Mouse (Mus musculus): Measurements from ENCODE around the gene Ccdc124. TPM values are rescaled to one million over a fixed set of nuclear protein-coding genes. Genes with fewer than 3 reads are reported as not detected.

Gene Ccdc124
- polyA plus RNA-seq, 1 experiment from 2014 or later = 61.7 TPM

GRCm38 (mm10) chr8:70884683-70885082 is 10.9 kb upstream of the Ccdc124 start:
- Histone ChIP-seq H3K4me2 (replicated peaks; ENCODE audit: low read depth) (no peak overlapping the region), H3K9me3 (ENCODE audit: control insufficient read depth) (no peaks in the 10 kb centered on the region), H3K4me3 (ENCODE audit: low read depth, low read length) (no peak overlapping the region), H3K27ac (ENCODE audit: low read depth, low read length) (no peak overlapping the region), H3K9ac (ENCODE audit: low read depth, low read length) (no peak overlapping the region), H3K36me3 (ENCODE audit: control insufficient read depth, insufficient read depth) (no peaks in the 10 kb centered on the region), H3K27me3 (replicated peaks; ENCODE audit: control insufficient read depth, insufficient read depth, low read length) (no peaks in the 10 kb centered on the region), H3K4me1 (replicated peaks; ENCODE audit: control insufficient read depth, insufficient read depth, low read length) (no peaks in the 10 kb centered on the region)
- ATAC-seq = no peak
- WGBS = 84% methylated on average over 10 of the region's 10 CpGs
- no peak for TF ChIP-seq CTCF (IDR thresholded peaks at IDR 0.05; ENCODE audit: low read depth)

- no peak overlapping the region for H3K9ac ChIP-seq (ENCODE audit: low read depth, low read length)
- no peak overlapping the region for H3K4me3 ChIP-seq (ENCODE audit: low read depth, low read length)
- H3K27me3 ChIP-seq (replicated peaks; ENCODE audit: control insufficient read depth, insufficient read depth, low read length) = no peaks in the 10 kb centered on the region
- TF ChIP-seq CTCF (IDR thresholded peaks at IDR 0.05; ENCODE audit: low read depth) = no peak
- no peak for ATAC-seq
- H3K4me1 ChIP-seq (replicated peaks; ENCODE audit: control insufficient read depth, insufficient read depth, low read length) = no peaks in the 10 kb centered on the region
- no peak overlapping the region for H3K27ac ChIP-seq (ENCODE audit: low read depth, low read length)
- H3K4me2 ChIP-seq (replicated peaks; ENCODE audit: low read depth) = no peak overlapping the region
- whole genome bisulfite sequencing = 90% methylated on average over 4 of the region's 4 CpGs
- H3K36me3 ChIP-seq (ENCODE audit: control insufficient read depth, insufficient read depth) = no peaks in the 10 kb centered on the region
- no peaks in the 10 kb centered on the region for H3K9me3 ChIP-seq (ENCODE audit: control insufficient read depth)
Measured at GRCm38 (mm10) chr8:70884186-70884585, 10.5 kb upstream of the Ccdc124 start.

GRCm38 (mm10) chr8:70880546-70880945 is 6.8 kb upstream of the Ccdc124 start:
- no peak overlapping the region for H3K4me3 ChIP-seq (ENCODE audit: low read depth, low read length)
- no peak overlapping the region for H3K9ac ChIP-seq (ENCODE audit: low read depth, low read length)
- no peak for ATAC-seq
- no peak overlapping the region for H3K4me2 ChIP-seq (replicated peaks; ENCODE audit: low read depth)
- H3K27me3 ChIP-seq (replicated peaks; ENCODE audit: control insufficient read depth, insufficient read depth, low read length) = no peaks in the 10 kb centered on the region
- TF ChIP-seq CTCF (IDR thresholded peaks at IDR 0.05; ENCODE audit: low read depth) = no peak
- no peaks in the 10 kb centered on the region for H3K36me3 ChIP-seq (ENCODE audit: control insufficient read depth, insufficient read depth)
- H3K4me1 ChIP-seq (replicated peaks; ENCODE audit: control insufficient read depth, insufficient read depth, low read length) = no peaks in the 10 kb centered on the region
- no peaks in the 10 kb centered on the region for H3K9me3 ChIP-seq (ENCODE audit: control insufficient read depth)
- H3K27ac ChIP-seq (ENCODE audit: low read depth, low read length) = no peak overlapping the region
- WGBS = 26% methylated on average over 11 of the region's 11 CpGs

- no peak overlapping the region for H3K4me3 ChIP-seq (ENCODE audit: low read depth, low read length)
- H3K4me2 ChIP-seq (replicated peaks; ENCODE audit: low read depth) = no peak overlapping the region
- H3K9ac ChIP-seq (ENCODE audit: low read depth, low read length) = no peak overlapping the region
- TF ChIP-seq CTCF (IDR thresholded peaks at IDR 0.05; ENCODE audit: low read depth) = peak; percentile 15; the same call in 1 of the 2 replicates
- no peak for ATAC-seq
- no peaks in the 10 kb centered on the region for H3K36me3 ChIP-seq (ENCODE audit: control insufficient read depth, insufficient read depth)
- no peaks in the 10 kb centered on the region for H3K9me3 ChIP-seq (ENCODE audit: control insufficient read depth)
- no peak overlapping the region for H3K27ac ChIP-seq (ENCODE audit: low read depth, low read length)
- H3K4me1 ChIP-seq (replicated peaks; ENCODE audit: control insufficient read depth, insufficient read depth, low read length) = no peaks in the 10 kb centered on the region
- no peaks in the 10 kb centered on the region for H3K27me3 ChIP-seq (replicated peaks; ENCODE audit: control insufficient read depth, insufficient read depth, low read length)
- 6% methylated on average over 4 of the region's 4 CpGs for WGBS
Measured at GRCm38 (mm10) chr8:70880126-70880525, 6.4 kb upstream of the Ccdc124 start.

GRCm38 (mm10) chr8:70879500-70879899 is 5.8 kb upstream of the Ccdc124 start:
- Histone ChIP-seq H3K4me2 (replicated peaks; ENCODE audit: low read depth) (no peak overlapping the region), H3K4me3 (ENCODE audit: low read depth, low read length) (no peak overlapping the region), H3K27me3 (replicated peaks; ENCODE audit: control insufficient read depth, insufficient read depth, low read length) (no peaks in the 10 kb centered on the region), H3K36me3 (ENCODE audit: control insufficient read depth, insufficient read depth) (no peaks in the 10 kb centered on the region), H3K9me3 (ENCODE audit: control insufficient read depth) (no peaks in the 10 kb centered on the region), H3K9ac (ENCODE audit: low read depth, low read length) (no peak overlapping the region), H3K27ac (ENCODE audit: low read depth, low read length) (no peak overlapping the region), H3K4me1 (replicated peaks; ENCODE audit: control insufficient read depth, insufficient read depth, low read length) (no peaks in the 10 kb centered on the region)
- no peak for ATAC-seq
- TF ChIP-seq CTCF (IDR thresholded peaks at IDR 0.05; ENCODE audit: low read depth) = no peak
- WGBS = 71% methylated on average over 4 of the region's 4 CpGs

- H3K27ac ChIP-seq (ENCODE audit: low read depth, low read length) = no peak overlapping the region
- 36% methylated on average over 2 of the region's 2 CpGs for WGBS
- no peaks in the 10 kb centered on the region for H3K4me1 ChIP-seq (replicated peaks; ENCODE audit: control insufficient read depth, insufficient read depth, low read length)
- no peaks in the 10 kb centered on the region for H3K9me3 ChIP-seq (ENCODE audit: control insufficient read depth)
- H3K4me2 ChIP-seq (replicated peaks; ENCODE audit: low read depth) = no peak overlapping the region
- no peak for ATAC-seq
- H3K4me3 ChIP-seq (ENCODE audit: low read depth, low read length) = no peak overlapping the region
- H3K9ac ChIP-seq (ENCODE audit: low read depth, low read length) = no peak overlapping the region
- no peaks in the 10 kb centered on the region for H3K27me3 ChIP-seq (replicated peaks; ENCODE audit: control insufficient read depth, insufficient read depth, low read length)
- TF ChIP-seq CTCF (IDR thresholded peaks at IDR 0.05; ENCODE audit: low read depth) = no peak
- H3K36me3 ChIP-seq (ENCODE audit: control insufficient read depth, insufficient read depth) = no peaks in the 10 kb centered on the region
Measured at GRCm38 (mm10) chr8:70878178-70878577, 4.4 kb upstream of the Ccdc124 start.

GRCm38 (mm10) chr8:70876382-70876781 is 2.6 kb upstream of the Ccdc124 start:
- no peak for ATAC-seq
- Histone ChIP-seq H3K9me3 (ENCODE audit: control insufficient read depth) (no peaks in the 10 kb centered on the region), H3K9ac (ENCODE audit: low read depth, low read length) (no peak overlapping the region), H3K36me3 (ENCODE audit: control insufficient read depth, insufficient read depth) (no peaks in the 10 kb centered on the region), H3K4me3 (ENCODE audit: low read depth, low read length) (no peak overlapping the region), H3K4me1 (replicated peaks; ENCODE audit: control insufficient read depth, insufficient read depth, low read length) (no peaks in the 10 kb centered on the region), H3K4me2 (replicated peaks; ENCODE audit: low read depth) (no peak overlapping the region), H3K27ac (ENCODE audit: low read depth, low read length) (no peak overlapping the region), H3K27me3 (replicated peaks; ENCODE audit: control insufficient read depth, insufficient read depth, low read length) (no peaks in the 10 kb centered on the region)
- WGBS = 30% methylated on average over 4 of the region's 4 CpGs
- no peak for TF ChIP-seq CTCF (IDR thresholded peaks at IDR 0.05; ENCODE audit: low read depth)

All from intestine, postnatal 0 days (tissue).